Mouse (Mus musculus): ENCODE data around the gene Cblc. TPM values are rescaled to one million over a fixed set of nuclear protein-coding genes. Genes with fewer than 3 reads are reported as not detected.

The Cblc gene
- polyA plus RNA-seq, 1 experiment from 2014 or later = not detected

GRCm38 (mm10) chr7:19764581-19764980, 32.0 kb downstream of the Cblc start:
- Histone ChIP-seq H3K36me3 (ENCODE audit: control insufficient read depth, insufficient read depth, low read length) (no peaks in the 10 kb centered on the region), H3K9ac (ENCODE audit: low read length) (no peak overlapping the region), H3K4me2 (no peak overlapping the region), H3K9me3 (ENCODE audit: control insufficient read depth, low read length) (no peaks in the 10 kb centered on the region), H3K4me3 (ENCODE audit: low read depth, low read length) (no peak overlapping the region), H3K27ac (ENCODE audit: low read depth, low read length) (no peak overlapping the region), H3K27me3 (ENCODE audit: control insufficient read depth, insufficient read depth, low read length) (peaks cover 7% of the 10 kb centered on the region), H3K4me1 (ENCODE audit: control insufficient read depth, insufficient read depth, low read length) (peaks cover 2% of the 10 kb centered on the region; the same call in 1 of the 2 replicates)
- no peak for DNase-seq (ENCODE audit: low spot score, missing footprints)
- WGBS = 91% methylated on average over 8 of the region's 9 CpGs
- no peak for ATAC-seq (ENCODE audit: low FRiP score)

GRCm38 (mm10) chr7:19763829-19764477, 32.7 kb downstream of the Cblc start:
- H3K4me3 ChIP-seq (ENCODE audit: low read depth, low read length) = no peak overlapping the region
- H3K27me3 ChIP-seq (ENCODE audit: control insufficient read depth, insufficient read depth, low read length) = peaks cover under 1% of the 10 kb centered on the region; the same call in 1 of the 2 replicates
- H3K27ac ChIP-seq (ENCODE audit: low read depth, low read length) = no peak overlapping the region
- H3K4me2 ChIP-seq = no peak overlapping the region
- no peaks in the 10 kb centered on the region for H3K4me1 ChIP-seq (ENCODE audit: control insufficient read depth, insufficient read depth, low read length)
- no peaks in the 10 kb centered on the region for H3K36me3 ChIP-seq (ENCODE audit: control insufficient read depth, insufficient read depth, low read length)
- no peak overlapping the region for H3K9ac ChIP-seq (ENCODE audit: low read length)
- H3K9me3 ChIP-seq (ENCODE audit: control insufficient read depth, low read length) = no peaks in the 10 kb centered on the region
- DNase-seq (ENCODE audit: low spot score, missing footprints) (no peak), ATAC-seq (ENCODE audit: low FRiP score) (no peak)
- WGBS = 87% methylated on average over 13 of the region's 13 CpGs

- Histone ChIP-seq H3K4me2 (no peak overlapping the region), H3K27ac (ENCODE audit: low read depth, low read length) (no peak overlapping the region), H3K36me3 (ENCODE audit: control insufficient read depth, insufficient read depth, low read length) (no peaks in the 10 kb centered on the region), H3K27me3 (ENCODE audit: control insufficient read depth, insufficient read depth, low read length) (no peaks in the 10 kb centered on the region), H3K4me1 (ENCODE audit: control insufficient read depth, insufficient read depth, low read length) (no peaks in the 10 kb centered on the region), H3K9ac (ENCODE audit: low read length) (no peak overlapping the region), H3K4me3 (ENCODE audit: low read depth, low read length) (no peak overlapping the region), H3K9me3 (ENCODE audit: control insufficient read depth, low read length) (no peaks in the 10 kb centered on the region)
- DNase-seq (ENCODE audit: low spot score, missing footprints) = no peak
- 91% methylated on average over 11 of the region's 11 CpGs for WGBS
- ATAC-seq (ENCODE audit: low FRiP score) = no peak
Observed at GRCm38 (mm10) chr7:19762283-19762682, 34.3 kb downstream of the Cblc start.

GRCm38 (mm10) chr7:19760021-19760420, 36.6 kb downstream of the Cblc start:
- H3K27me3 ChIP-seq (ENCODE audit: control insufficient read depth, insufficient read depth, low read length) = no peaks in the 10 kb centered on the region
- no peak for ATAC-seq (ENCODE audit: low FRiP score)
- 89% methylated on average over 13 of the region's 13 CpGs for WGBS
- H3K27ac ChIP-seq (ENCODE audit: low read depth, low read length) = no peak overlapping the region
- no peaks in the 10 kb centered on the region for H3K4me1 ChIP-seq (ENCODE audit: control insufficient read depth, insufficient read depth, low read length)
- H3K4me2 ChIP-seq = no peak overlapping the region
- no peaks in the 10 kb centered on the region for H3K9me3 ChIP-seq (ENCODE audit: control insufficient read depth, low read length)
- no peaks in the 10 kb centered on the region for H3K36me3 ChIP-seq (ENCODE audit: control insufficient read depth, insufficient read depth, low read length)
- DNase-seq (ENCODE audit: low spot score, missing footprints) = no peak
- H3K4me3 ChIP-seq (ENCODE audit: low read depth, low read length) = no peak overlapping the region
- no peak overlapping the region for H3K9ac ChIP-seq (ENCODE audit: low read length)

- H3K27ac ChIP-seq (ENCODE audit: low read depth, low read length) = no peak overlapping the region
- no peaks in the 10 kb centered on the region for H3K9me3 ChIP-seq (ENCODE audit: control insufficient read depth, low read length)
- 93% methylated on average over 13 of the region's 13 CpGs for whole genome bisulfite sequencing
- no peak overlapping the region for H3K9ac ChIP-seq (ENCODE audit: low read length)
- H3K4me2 ChIP-seq = no peak overlapping the region
- ATAC-seq (ENCODE audit: low FRiP score) = no peak
- no peaks in the 10 kb centered on the region for H3K4me1 ChIP-seq (ENCODE audit: control insufficient read depth, insufficient read depth, low read length)
- no peak for DNase-seq (ENCODE audit: low spot score, missing footprints)
- H3K4me3 ChIP-seq (ENCODE audit: low read depth, low read length) = no peak overlapping the region
- H3K36me3 ChIP-seq (ENCODE audit: control insufficient read depth, insufficient read depth, low read length) = no peaks in the 10 kb centered on the region
- H3K27me3 ChIP-seq (ENCODE audit: control insufficient read depth, insufficient read depth, low read length) = no peaks in the 10 kb centered on the region
Observed at GRCm38 (mm10) chr7:19758623-19759022, 38.0 kb downstream of the Cblc start.

GRCm38 (mm10) chr7:19755851-19756786, 40.5 kb downstream of the Cblc start:
- no peak for ATAC-seq (ENCODE audit: low FRiP score)
- no peak overlapping the region for H3K27ac ChIP-seq (ENCODE audit: low read depth, low read length)

GRCm38 (mm10) chr7:19755008-19755407, 41.6 kb downstream of the Cblc start:
- 85% methylated on average over 2 of the region's 2 CpGs for WGBS
- ATAC-seq (ENCODE audit: low FRiP score) = no peak
- no peaks in the 10 kb centered on the region for H3K36me3 ChIP-seq (ENCODE audit: control insufficient read depth, insufficient read depth, low read length)
- H3K4me1 ChIP-seq (ENCODE audit: control insufficient read depth, insufficient read depth, low read length) = peaks cover 3% of the 10 kb centered on the region; the same call in 1 of the 2 replicates
- no peaks in the 10 kb centered on the region for H3K27me3 ChIP-seq (ENCODE audit: control insufficient read depth, insufficient read depth, low read length)
- no peak overlapping the region for H3K27ac ChIP-seq (ENCODE audit: low read depth, low read length)
- no peak overlapping the region for H3K9ac ChIP-seq (ENCODE audit: low read length)
- H3K4me2 ChIP-seq = no peak overlapping the region
- DNase-seq (ENCODE audit: low spot score, missing footprints) = no peak
- H3K9me3 ChIP-seq (ENCODE audit: control insufficient read depth, low read length) = no peaks in the 10 kb centered on the region
- no peak overlapping the region for H3K4me3 ChIP-seq (ENCODE audit: low read depth, low read length)

More at GRCm38 (mm10) chr7:19755851-19756786, 40.5 kb downstream of the Cblc start:
- no peaks in the 10 kb centered on the region for H3K4me1 ChIP-seq (ENCODE audit: control insufficient read depth, insufficient read depth, low read length)
- H3K36me3 ChIP-seq (ENCODE audit: control insufficient read depth, insufficient read depth, low read length) = no peaks in the 10 kb centered on the region
- no peak for DNase-seq (ENCODE audit: low spot score, missing footprints)
- WGBS = 81% methylated on average over 23 of the region's 24 CpGs
- H3K27me3 ChIP-seq (ENCODE audit: control insufficient read depth, insufficient read depth, low read length) = no peaks in the 10 kb centered on the region
- no peak overlapping the region for H3K9ac ChIP-seq (ENCODE audit: low read length)
- H3K4me3 ChIP-seq (ENCODE audit: low read depth, low read length) = no peak overlapping the region
- H3K9me3 ChIP-seq (ENCODE audit: control insufficient read depth, low read length) = no peaks in the 10 kb centered on the region
- H3K4me2 ChIP-seq = no peak overlapping the region

GRCm38 (mm10) chr7:19754065-19754464, 42.5 kb downstream of the Cblc start:
- no peak overlapping the region for H3K9ac ChIP-seq (ENCODE audit: low read length)
- H3K9me3 ChIP-seq (ENCODE audit: control insufficient read depth, low read length) = no peaks in the 10 kb centered on the region
- no peaks in the 10 kb centered on the region for H3K27me3 ChIP-seq (ENCODE audit: control insufficient read depth, insufficient read depth, low read length)
- H3K4me3 ChIP-seq (ENCODE audit: low read depth, low read length) = no peak overlapping the region
- WGBS = 86% methylated on average over 1 of the region's 1 CpGs
- no peak overlapping the region for H3K4me2 ChIP-seq
- no peak for ATAC-seq (ENCODE audit: low FRiP score)
- DNase-seq (ENCODE audit: low spot score, missing footprints) = no peak
- no peak overlapping the region for H3K27ac ChIP-seq (ENCODE audit: low read depth, low read length)
- no peaks in the 10 kb centered on the region for H3K36me3 ChIP-seq (ENCODE audit: control insufficient read depth, insufficient read depth, low read length)
- H3K4me1 ChIP-seq (ENCODE audit: control insufficient read depth, insufficient read depth, low read length) = peaks cover 3% of the 10 kb centered on the region; the same call in 1 of the 2 replicates

GRCm38 (mm10) chr7:19753587-19753986, 43.0 kb downstream of the Cblc start:
- no peak for ATAC-seq (ENCODE audit: low FRiP score)
- Histone ChIP-seq H3K9ac (ENCODE audit: low read length) (no peak overlapping the region), H3K27me3 (ENCODE audit: control insufficient read depth, insufficient read depth, low read length) (no peaks in the 10 kb centered on the region), H3K4me1 (ENCODE audit: control insufficient read depth, insufficient read depth, low read length) (peaks cover 5% of the 10 kb centered on the region), H3K36me3 (ENCODE audit: control insufficient read depth, insufficient read depth, low read length) (no peaks in the 10 kb centered on the region), H3K4me3 (ENCODE audit: low read depth, low read length) (no peak overlapping the region), H3K4me2 (no peak overlapping the region), H3K27ac (ENCODE audit: low read depth, low read length) (no peak overlapping the region), H3K9me3 (ENCODE audit: control insufficient read depth, low read length) (no peaks in the 10 kb centered on the region)
- DNase-seq (ENCODE audit: low spot score, missing footprints) = no peak
- 86% methylated on average over 7 of the region's 7 CpGs for WGBS
